Comparison of ENCODE assay signal across 8 mouse cellular contexts in genomic region chr17:3313711-3314624, GRCm38 (mm10). TPM values are rescaled to one million over a fixed set of nuclear protein-coding genes. Genes with fewer than 3 reads are reported as not detected.
DNase-seq lines count a peak whose midpoint lies in the region; ATAC-seq and TF ChIP-seq lines count a peak whose summit lies in the region.

No protein-coding gene starts in this region.

- no peaks in the 10 kb centered on the region for H3K9me3 ChIP-seq in E14TG2a.4 (ENCODE audit: low read length)
- no peaks in the 10 kb centered on the region for H3K9me3 ChIP-seq in forebrain, embryonic 13.5 days (replicated peaks)

- peak; percentile 21 for DNase-seq in c-Kit-positive CD71-positive TER-119-negative erythroid progenitor cells, embryonic 14.5 days (ENCODE audit: low read depth)
- peak; percentile 77 to 79 for DNase-seq in heart, postnatal 10 days
- DNase-seq in kidney, postnatal 4 days = peak; percentile 86 to 92
- peak; percentile 50 for DNase-seq in lung, adult 2 months
- DNase-seq in testis, postnatal 10 days (ENCODE audit: low spot score) = peak; percentile 83

- peak overlapping the region; percentile 50 for H3K4me3 ChIP-seq in E14TG2a.4 (replicated peaks; ENCODE audit: low read length)
- H3K4me3 ChIP-seq in forebrain, embryonic 13.5 days = peak overlapping the region; percentile 40
- H3K4me3 ChIP-seq in lung, adult 2 months (replicated peaks; ENCODE audit: extremely low read depth, low read depth, low read length) = peak overlapping the region; percentile 71

- ATAC-seq in forebrain, embryonic 13.5 days = peak; percentile 98
- peak; percentile 58 for ATAC-seq in neutrophil, adult 5-6 weeks (ENCODE audit: extremely low read depth, insufficient number of reproducible peaks, low FRiP score, poor library complexity, severe bottlenecking)

- intact Hi-C loops in heart, postnatal 10 days (cut with DNase I) = no loop called here

- H3K4me2 ChIP-seq in forebrain, embryonic 13.5 days = peak overlapping the region; percentile 67

- H3K27ac ChIP-seq in forebrain, embryonic 13.5 days = no peak overlapping the region

- no peak for TF ChIP-seq CTCF in E14TG2a.4 (conservative IDR thresholded peaks at IDR 0.05; ENCODE audit: low read length)
- no peak for TF ChIP-seq CTCF in lung, adult 2 months (IDR thresholded peaks at IDR 0.05; ENCODE audit: insufficient read depth, low read length)

- H3K4me1 ChIP-seq in E14TG2a.4 (replicated peaks; ENCODE audit: low read depth, low read length) = peaks cover 4% of the 10 kb centered on the region; the same call in 1 of the 2 replicates
- H3K4me1 ChIP-seq in forebrain, embryonic 13.5 days = 0 out of 2 replicates have a peak, but pooled peaks cover 8% of the 10 kb centered on the region
- H3K4me1 ChIP-seq in lung, adult 2 months (ENCODE audit: control insufficient read depth, insufficient read depth, low read length) = no peaks in the 10 kb centered on the region

- WGBS in forebrain, embryonic 13.5 days = 5% methylated on average over 54 of the region's 60 CpGs
- 7% methylated on average over 60 of the region's 60 CpGs for WGBS in lung, adult 2 months

- peak overlapping the region; percentile 57; the same call in 1 of the 2 replicates for H3K9ac ChIP-seq in forebrain, embryonic 13.5 days

- no peaks in the 10 kb centered on the region for H3K36me3 ChIP-seq in E14TG2a.4 (ENCODE audit: insufficient read depth, low read length)
- H3K36me3 ChIP-seq in forebrain, embryonic 13.5 days (ENCODE audit: poor library complexity, severe bottlenecking) = no peaks in the 10 kb centered on the region

- peaks cover 55% of the 10 kb centered on the region for H3K27me3 ChIP-seq in E14TG2a.4 (ENCODE audit: insufficient read depth, low read length)
- H3K27me3 ChIP-seq in forebrain, embryonic 13.5 days = no peaks in the 10 kb centered on the region; the same call in 1 of the 2 replicates

- TF ChIP-seq POLR2A in lung, adult 2 months (IDR thresholded peaks at IDR 0.05; ENCODE audit: borderline replicate concordance, extremely low read depth, low read depth, low read length) = no peak

RNA-seq across cellular contexts. Expression of gene Tiam2, which starts 12.4 kb away (rescaled TPM):
- 37.2 and 51.0 TPM in 2 replicates for polyA plus RNA-seq in forebrain, embryonic 13.5 days (2015; fragmentation: Nextera tagmentation; extraction: Ambion mirVana)
- total RNA-seq in heart, postnatal 10 days (2021) = 1 to 10 TPM; 5.2 to 5.7 TPM
- 0.80 and 1.3 TPM in 2 replicates for polyA plus RNA-seq in lung, adult 2 months (2012; rRNA removed)
- total RNA-seq in neutrophil, adult 5-6 weeks (2017) = 11.2 and 12.2 TPM in 2 replicates

Comparison
In these comparisons a context has a peak if more than half of its experiments do, and no peak if none do; other contexts are left out.
1. DNase-seq: peak in every context shown above with its lines; median percentile 89 in kidney, postnatal 4 days; 83 in testis, postnatal 10 days; 78 in heart, postnatal 10 days; 50 in lung, adult 2 months; 21 in c-Kit-positive CD71-positive TER-119-negative erythroid progenitor cells, embryonic 14.5 days.